Mouse (Mus musculus): ENCODE data around the gene Nrip1.

Gene Nrip1

GRCm38 (mm10) chr16:76316940-76317822 is 56.4 kb downstream of the Nrip1 start:
- DNase-seq (ENCODE audit: low read depth, low spot score): no peak

- DNase-seq (ENCODE audit: low read depth, low spot score): no peak
Observed at GRCm38 (mm10) chr16:76315642-76316041, 58.0 kb downstream of the Nrip1 start.

- peak; percentile 81 for DNase-seq (ENCODE audit: low read depth, low spot score)
Observed at GRCm38 (mm10) chr16:76314013-76314950, 59.3 kb downstream of the Nrip1 start.

GRCm38 (mm10) chr16:76312887-76313420 is 60.7 kb downstream of the Nrip1 start:
- DNase-seq (ENCODE audit: low read depth, low spot score): no peak

GRCm38 (mm10) chr16:76310791-76311190 is 62.8 kb downstream of the Nrip1 start:
- DNase-seq (ENCODE audit: low read depth, low spot score): no peak

GRCm38 (mm10) chr16:76310286-76310685 is 63.3 kb downstream of the Nrip1 start:
- no peak for DNase-seq (ENCODE audit: low read depth, low spot score)

GRCm38 (mm10) chr16:76309280-76309679 is 64.3 kb downstream of the Nrip1 start:
- no peak for DNase-seq (ENCODE audit: low read depth, low spot score)

- no peak for DNase-seq (ENCODE audit: low read depth, low spot score)
Observed at GRCm38 (mm10) chr16:76307039-76307438, 66.6 kb downstream of the Nrip1 start.

GRCm38 (mm10) chr16:76306446-76306845 is 67.2 kb downstream of the Nrip1 start:
- DNase-seq (ENCODE audit: low read depth, low spot score): no peak

GRCm38 (mm10) chr16:76303436-76303835 is 70.2 kb downstream of the Nrip1 start:
- DNase-seq (ENCODE audit: low read depth, low spot score): no peak

- DNase-seq (ENCODE audit: low read depth, low spot score): no peak
Observed at GRCm38 (mm10) chr16:76301728-76302050, 71.9 kb downstream of the Nrip1 start.

GRCm38 (mm10) chr16:76301037-76301727 is 72.4 kb downstream of the Nrip1 start:
- DNase-seq (ENCODE audit: low read depth, low spot score): no peak

- no peak for DNase-seq (ENCODE audit: low read depth, low spot score)
Observed at GRCm38 (mm10) chr16:76300452-76300851, 73.2 kb downstream of the Nrip1 start.

- DNase-seq (ENCODE audit: low read depth, low spot score): no peak
Observed at GRCm38 (mm10) chr16:76299511-76299910, 74.1 kb downstream of the Nrip1 start.

GRCm38 (mm10) chr16:76295322-76295721 is 78.3 kb downstream of the Nrip1 start:
- DNase-seq (ENCODE audit: low read depth, low spot score): no peak

GRCm38 (mm10) chr16:76294550-76294949 is 79.1 kb downstream of the Nrip1 start:
- DNase-seq (ENCODE audit: low read depth, low spot score): no peak

GRCm38 (mm10) chr16:76293765-76294463 is 79.7 kb downstream of the Nrip1 start:
- DNase-seq (ENCODE audit: low read depth, low spot score): peak; percentile 76

GRCm38 (mm10) chr16:76293176-76293575 is 80.5 kb downstream of the Nrip1 start:
- no peak for DNase-seq (ENCODE audit: low read depth, low spot score)

GRCm38 (mm10) chr16:76292656-76293055 is 81.0 kb downstream of the Nrip1 start:
- no peak for DNase-seq (ENCODE audit: low read depth, low spot score)

GRCm38 (mm10) chr16:76291366-76291765 is 82.3 kb downstream of the Nrip1 start:
- DNase-seq (ENCODE audit: low read depth, low spot score): no peak

GRCm38 (mm10) chr16:76289495-76289894 is 84.1 kb downstream of the Nrip1 start:
- no peak for DNase-seq (ENCODE audit: low read depth, low spot score)
